Mouse (Mus musculus) myocyte (in vitro differentiated cells): ENCODE data around the gene Il1rapl2.

Source experiments
- MAX ChIP-seq: IDR thresholded peaks from one replicate; pipeline ENCODE4 v1.6.1; 2011; ENCODE audit warnings: low read depth, mild to moderate bottlenecking, control low read depth
- MYOG ChIP-seq, 3 experiments: IDR thresholded peaks; one replicate each; pipeline ENCODE4 v1.6.1; 2011; ENCODE audit warnings: control low read depth in 2 of 3, low read depth in 2 of 3, mild to moderate bottlenecking in 2 of 3; ENCODE audit not compliant: insufficient read length in 2 of 3, control insufficient read depth in 1 of 3, insufficient read depth in 1 of 3
- POLR2A ChIP-seq: IDR thresholded peaks from one replicate; pipeline ENCODE4 v1.6.1; 2011; ENCODE audit warnings: low read depth, mild to moderate bottlenecking, control low read depth, moderate library complexity; ENCODE audit not compliant: insufficient read length
- POLR2AphosphoS2 ChIP-seq: IDR thresholded peaks from one replicate; pipeline ENCODE4 v1.6.1; 2011; ENCODE audit warnings: low read depth, control low read depth; ENCODE audit not compliant: insufficient read length
- TCF12 ChIP-seq: IDR thresholded peaks from one replicate; pipeline ENCODE4 v1.6.1; 2011; ENCODE audit warnings: mild to moderate bottlenecking, control low read depth; ENCODE audit not compliant: poor library complexity, insufficient read depth, severe bottlenecking
- USF1 ChIP-seq: IDR thresholded peaks from one replicate; pipeline ENCODE4 v1.6.1; 2011; ENCODE audit warnings: low read depth, mild to moderate bottlenecking, control low read depth, moderate library complexity

DNA sequence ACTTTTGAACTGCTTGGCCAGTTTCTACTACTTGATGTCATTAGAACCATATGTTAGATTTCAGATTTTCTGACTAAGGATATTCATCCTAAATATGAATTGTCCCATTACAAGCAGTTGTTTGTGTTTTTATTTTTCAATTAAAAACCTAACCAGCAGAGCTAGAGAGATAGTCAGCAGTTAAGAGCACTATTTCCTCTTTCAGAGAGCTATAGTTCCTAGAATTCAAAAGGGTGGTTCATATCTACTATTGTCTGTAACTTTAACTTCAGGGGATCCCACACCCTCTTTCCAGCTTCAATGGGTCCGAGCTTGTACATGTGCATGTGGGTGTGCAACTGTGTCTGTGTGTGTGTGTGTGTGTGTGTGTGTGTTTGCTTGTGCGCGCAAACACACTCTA lies 472.7 kb downstream of the Il1rapl2 start:
- TF ChIP-seq TCF12, result no peak
- no peak for TF ChIP-seq POLR2AphosphoS2
- no peak for TF ChIP-seq POLR2A
- no peak for TF ChIP-seq MYOG (IDR thresholded peaks at IDR 0.05; ENCODE audit: control insufficient read depth in 1 of 3, insufficient read depth in 1 of 3, insufficient read length in 2 of 3, low read depth in 2 of 3)
- TF ChIP-seq USF1, result no peak
- TF ChIP-seq MAX, result no peak
